Mouse (Mus musculus): ENCODE results near the gene Acat2. TPM values are rescaled to one million over a fixed set of nuclear protein-coding genes. Genes with fewer than 3 reads are reported as not detected.
"Not testable (repeated sequence)": the region's sequence is repeated elsewhere in the genome, so short reads cannot be mapped to it uniquely, and the experiment has no call there.

Gene Acat2
- polyA plus RNA-seq, 2 experiments = 67.4 to 110 TPM

- Histone ChIP-seq H3K4me2 (replicated peaks; ENCODE audit: low read depth, low read length, severe bottlenecking) (no peak overlapping the region; the same call in 1 of the 2 replicates), H3K9me3 (ENCODE audit: control insufficient read depth, low read length) (no peaks in the 10 kb centered on the region), H3K27ac (replicated peaks; ENCODE audit: low read depth, low read length) (peak overlapping the region; percentile 70), H3K27me3 (ENCODE audit: control insufficient read depth, insufficient read depth, low read length) (no peaks in the 10 kb centered on the region), H3K36me3 (ENCODE audit: control insufficient read depth, insufficient read depth, low read length) (peaks cover 18% of the 10 kb centered on the region), H3K4me1 (ENCODE audit: control insufficient read depth, insufficient read depth, low read length) (peaks cover 9% of the 10 kb centered on the region), H3K4me3 (replicated peaks; ENCODE audit: low read length) (no peak overlapping the region), H3K9ac (ENCODE audit: low read depth, low read length, severe bottlenecking) (no peak overlapping the region)
- no peak for TF ChIP-seq POLR2A (IDR thresholded peaks at IDR 0.05; ENCODE audit: borderline replicate concordance, extremely low read depth, insufficient read depth, insufficient read length)
- peak; percentile 81 for ATAC-seq (ENCODE audit: low FRiP score, low read depth)
- peak; percentile 57 for DNase-seq (ENCODE audit: low spot score)
- 27% methylated on average over 11 of the region's 12 CpGs for WGBS
These were observed 56.9 kb downstream of the Acat2 start for GRCm38 (mm10) chr17:12903372-12904333.

DNA sequence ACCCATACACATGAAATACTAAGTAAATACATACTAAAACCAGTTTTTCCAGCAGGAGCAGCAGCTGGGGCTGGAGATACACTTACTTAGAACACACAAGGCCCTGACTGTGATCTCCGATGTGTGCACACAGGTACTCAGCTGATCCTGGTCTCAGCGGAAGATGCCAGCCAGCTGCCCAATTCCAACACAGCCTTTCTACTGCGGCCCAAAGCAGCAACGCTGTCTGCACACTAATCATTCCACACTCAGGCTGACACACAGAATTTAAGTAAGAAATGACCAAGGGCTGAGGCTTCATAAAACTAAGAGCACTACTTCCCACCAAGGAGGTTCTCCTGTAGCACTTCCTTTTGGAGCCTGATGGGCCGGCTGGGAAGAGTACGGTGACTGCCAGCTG is 58.3 kb downstream of the Acat2 start:
- H3K27ac ChIP-seq (replicated peaks; ENCODE audit: low read depth, low read length) = no peak overlapping the region
- no peak for ATAC-seq (ENCODE audit: low FRiP score, low read depth)
- peaks cover 9% of the 10 kb centered on the region for H3K4me1 ChIP-seq (ENCODE audit: control insufficient read depth, insufficient read depth, low read length)
- WGBS = 97% methylated on average over 6 of the region's 6 CpGs
- no peak for DNase-seq (ENCODE audit: low spot score)
- no peak overlapping the region for H3K4me2 ChIP-seq (replicated peaks; ENCODE audit: low read depth, low read length, severe bottlenecking)
- H3K9ac ChIP-seq (ENCODE audit: low read depth, low read length, severe bottlenecking) = no peak overlapping the region
- H3K36me3 ChIP-seq (ENCODE audit: control insufficient read depth, insufficient read depth, low read length) = peaks cover 18% of the 10 kb centered on the region
- H3K4me3 ChIP-seq (replicated peaks; ENCODE audit: low read length) = no peak overlapping the region
- no peaks in the 10 kb centered on the region for H3K9me3 ChIP-seq (ENCODE audit: control insufficient read depth, low read length)
- H3K27me3 ChIP-seq (ENCODE audit: control insufficient read depth, insufficient read depth, low read length) = no peaks in the 10 kb centered on the region
- TF ChIP-seq POLR2A (IDR thresholded peaks at IDR 0.05; ENCODE audit: borderline replicate concordance, extremely low read depth, insufficient read depth, insufficient read length) = no peak

DNA sequence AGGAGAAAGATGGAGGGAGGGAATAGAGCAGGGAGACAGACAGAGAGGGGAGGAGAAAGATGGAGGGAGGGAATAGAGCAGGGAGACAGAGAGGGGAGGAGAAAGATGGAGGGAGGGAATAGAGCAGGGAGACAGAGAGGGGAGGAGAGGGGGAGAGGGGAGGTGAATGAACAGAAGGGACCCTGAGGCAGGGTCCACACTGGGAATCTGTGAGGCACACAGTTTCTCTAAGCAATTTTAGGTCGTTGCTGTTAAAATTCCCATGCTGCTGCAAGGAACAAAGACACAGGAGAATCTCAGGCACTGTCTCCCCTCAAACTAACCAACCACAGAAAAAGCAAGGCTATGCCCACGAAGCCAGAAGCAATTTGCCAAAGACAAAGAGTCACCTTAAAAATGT is 61.9 kb downstream of the Acat2 start:
- H3K9me3 ChIP-seq (ENCODE audit: control insufficient read depth, low read length); H3K4me1 ChIP-seq (ENCODE audit: control insufficient read depth, insufficient read depth, low read length); ATAC-seq (ENCODE audit: low FRiP score, low read depth); H3K4me2 ChIP-seq (replicated peaks; ENCODE audit: low read depth, low read length, severe bottlenecking); H3K27ac ChIP-seq (replicated peaks; ENCODE audit: low read depth, low read length); H3K4me3 ChIP-seq (replicated peaks; ENCODE audit: low read length); H3K9ac ChIP-seq (ENCODE audit: low read depth, low read length, severe bottlenecking); H3K27me3 ChIP-seq (ENCODE audit: control insufficient read depth, insufficient read depth, low read length); DNase-seq (ENCODE audit: low spot score): not testable (repeated sequence)
- peaks cover 13% of the 10 kb centered on the region for H3K36me3 ChIP-seq (ENCODE audit: control insufficient read depth, insufficient read depth, low read length)
- 54% methylated on average over 2 of the region's 2 CpGs for WGBS

DNA sequence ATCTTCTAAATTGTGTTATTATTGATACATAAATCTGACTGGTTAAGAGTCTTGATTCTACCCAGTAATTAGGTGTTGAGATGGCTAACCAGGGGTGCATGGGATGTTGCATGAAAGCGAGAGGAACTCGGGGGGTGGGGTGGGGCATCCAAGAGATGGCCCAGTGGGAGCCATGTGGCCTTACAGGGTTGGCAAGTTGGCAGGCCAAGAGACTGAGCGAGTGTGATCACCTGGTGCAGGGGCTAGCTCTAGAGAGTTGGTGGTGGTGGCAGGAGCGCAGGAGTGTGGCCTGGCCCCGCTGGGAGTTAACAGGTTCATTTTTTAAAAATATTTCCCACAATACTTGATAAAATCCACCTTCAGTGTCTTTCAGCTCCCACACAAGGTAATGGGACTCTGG is 62.9 kb downstream of the Acat2 start:
- Histone ChIP-seq H3K27me3 (ENCODE audit: control insufficient read depth, insufficient read depth, low read length) (no peaks in the 10 kb centered on the region), H3K9ac (ENCODE audit: low read depth, low read length, severe bottlenecking) (no peak overlapping the region), H3K9me3 (ENCODE audit: control insufficient read depth, low read length) (no peaks in the 10 kb centered on the region), H3K36me3 (ENCODE audit: control insufficient read depth, insufficient read depth, low read length) (peaks cover 9% of the 10 kb centered on the region), H3K4me1 (ENCODE audit: control insufficient read depth, insufficient read depth, low read length) (peaks cover under 1% of the 10 kb centered on the region; the same call in 1 of the 2 replicates), H3K27ac (replicated peaks; ENCODE audit: low read depth, low read length) (no peak overlapping the region; the same call in 1 of the 2 replicates), H3K4me3 (replicated peaks; ENCODE audit: low read length) (no peak overlapping the region), H3K4me2 (replicated peaks; ENCODE audit: low read depth, low read length, severe bottlenecking) (no peak overlapping the region)
- TF ChIP-seq POLR2A (IDR thresholded peaks at IDR 0.05; ENCODE audit: borderline replicate concordance, extremely low read depth, insufficient read depth, insufficient read length) = no peak
- ATAC-seq (ENCODE audit: low FRiP score, low read depth) (no peak), DNase-seq (ENCODE audit: low spot score) (no peak)
- 93% methylated on average over 5 of the region's 5 CpGs for WGBS

Other genes starting within 250 kb of the Acat2 start
- gene Igf2r, start 191.1 kb downstream of the Acat2 start, polyA plus RNA-seq (2012; rRNA removed) = 97.3 and 99.6 TPM in 2 replicates
- gene Igf2r, start 191.1 kb downstream of the Acat2 start, polyA plus RNA-seq (2014; fragmentation: Nextera tagmentation; extraction: Ambion mirVana) = 60.6 and 62.4 TPM in 2 replicates
- gene Mas1, start 92.6 kb downstream of the Acat2 start, polyA plus RNA-seq (2012; rRNA removed) = 1.7 and 1.9 TPM in 2 replicates
- 1.4 and 2.1 TPM in 2 replicates for gene Mas1, start 92.6 kb downstream of the Acat2 start, polyA plus RNA-seq (2014; fragmentation: Nextera tagmentation; extraction: Ambion mirVana)
- gene Mrgprh, start 84.7 kb downstream of the Acat2 start, polyA plus RNA-seq (2012; rRNA removed) = 0.38 and 0.73 TPM in 2 replicates
- gene Mrgprh, start 84.7 kb downstream of the Acat2 start, polyA plus RNA-seq (2014; fragmentation: Nextera tagmentation; extraction: Ambion mirVana) = 0.10 and 0.14 TPM in 2 replicates
- 5.1 and 5.3 TPM in 2 replicates for gene Pnldc1, start 50.5 kb downstream of the Acat2 start, polyA plus RNA-seq (2012; rRNA removed)
- gene Pnldc1, start 50.5 kb downstream of the Acat2 start, polyA plus RNA-seq (2014; fragmentation: Nextera tagmentation; extraction: Ambion mirVana) = 2.4 and 3.4 TPM in 2 replicates
- gene Tcp1, start 45.0 kb downstream of the Acat2 start, polyA plus RNA-seq (2012; rRNA removed) = 184 and 212 TPM in 2 replicates
- 386 and 395 TPM in 2 replicates for gene Tcp1, start 45.0 kb downstream of the Acat2 start, polyA plus RNA-seq (2014; fragmentation: Nextera tagmentation; extraction: Ambion mirVana)
- 47.4 and 66.4 TPM in 2 replicates for gene Mrpl18, start 44.4 kb downstream of the Acat2 start, polyA plus RNA-seq (2012; rRNA removed)
- 127 and 135 TPM in 2 replicates for gene Mrpl18, start 44.4 kb downstream of the Acat2 start, polyA plus RNA-seq (2014; fragmentation: Nextera tagmentation; extraction: Ambion mirVana)
- 0.33 and 0.81 TPM in 2 replicates for gene Acat3, start 20.1 kb downstream of the Acat2 start, polyA plus RNA-seq (2012; rRNA removed)
- 0.47 and 1.1 TPM in 2 replicates for gene Acat3, start 20.1 kb downstream of the Acat2 start, polyA plus RNA-seq (2014; fragmentation: Nextera tagmentation; extraction: Ambion mirVana)
- gene Wtap, start 33.4 kb upstream of the Acat2 start, polyA plus RNA-seq (2012; rRNA removed) = 61.7 and 86.1 TPM in 2 replicates
- gene Wtap, start 33.4 kb upstream of the Acat2 start, polyA plus RNA-seq (2014; fragmentation: Nextera tagmentation; extraction: Ambion mirVana) = 135 and 141 TPM in 2 replicates
- gene Sod2, start 46.1 kb upstream of the Acat2 start, polyA plus RNA-seq (2012; rRNA removed) = 98.2 and 118 TPM in 2 replicates
- gene Sod2, start 46.1 kb upstream of the Acat2 start, polyA plus RNA-seq (2014; fragmentation: Nextera tagmentation; extraction: Ambion mirVana) = 103 and 116 TPM in 2 replicates
- gene Gpr31b, start 91.5 kb upstream of the Acat2 start, polyA plus RNA-seq (2012; rRNA removed) = 0.06 and 0.09 TPM in 2 replicates
- 0.18 TPM in 1 of 2 replicates, not detected in the other for gene Gpr31b, start 91.5 kb upstream of the Acat2 start, polyA plus RNA-seq (2014; fragmentation: Nextera tagmentation; extraction: Ambion mirVana)
- 0.33 and 0.74 TPM in 2 replicates for gene Tcp10b, start 100.4 kb upstream of the Acat2 start, polyA plus RNA-seq (2012; rRNA removed)
- gene Tcp10b, start 100.4 kb upstream of the Acat2 start, polyA plus RNA-seq (2014; fragmentation: Nextera tagmentation; extraction: Ambion mirVana) = 0.14 TPM in 2 replicates
- 0.10 TPM in 2 replicates for gene Unc93a, start 171.1 kb upstream of the Acat2 start, polyA plus RNA-seq (2012; rRNA removed)
- 0.12 and 0.21 TPM in 2 replicates for gene Unc93a, start 171.1 kb upstream of the Acat2 start, polyA plus RNA-seq (2014; fragmentation: Nextera tagmentation; extraction: Ambion mirVana)